Mouse (Mus musculus) megakaryocyte, embryonic 14.5 days (primary cell): ENCODE results near the gene Apol10a.
"Not testable (repeated sequence)": the region's sequence is repeated elsewhere in the genome, so short reads cannot be mapped to it uniquely, and the experiment has no call there.

Source experiments
- FLI1 ChIP-seq: IDR thresholded peaks from 2 replicates; pipeline ENCODE4 v1.6.1; 2012; ENCODE audit warnings: low read length, inconsistent platforms, mixed read lengths
- GATA1 ChIP-seq: IDR thresholded peaks from 3 replicates; pipeline ENCODE4 v1.6.1; 2012; ENCODE audit warnings: mixed read lengths, low read length, inconsistent platforms, borderline replicate concordance

GRCm38 (mm10) chr15:77539221-77539620 is 62.4 kb downstream of the Apol10a start:
- not testable (repeated sequence) for TF ChIP-seq GATA1, FLI1
